Mouse (Mus musculus): Measurements from ENCODE around the gene Cdc42ep5.

GRCm38 (mm10) chr7:4146241-4147180, 18.1 kb downstream of the Cdc42ep5 start:
- no peak for TF ChIP-seq GATA1 (IDR thresholded peaks at IDR 0.05; ENCODE audit: borderline replicate concordance, low read length)
- no peak for TF ChIP-seq FLI1 (IDR thresholded peaks at IDR 0.05; ENCODE audit: low read length)
